Mouse (Mus musculus) heart, postnatal 0 days (tissue): ENCODE data around the gene Gulp1. TPM values are rescaled to one million over a fixed set of nuclear protein-coding genes. Genes with fewer than 3 reads are reported as not detected.

Experiments used
- ATAC-seq: fragments of 200-750 bp; cut with Nextera tagmentation; 2 replicates; pipeline ENCODE4 v1.8.0; 2017; ENCODE audit warnings: low read depth, moderate number of reproducible peaks, moderate library complexity; ENCODE audit not compliant: insufficient read depth
- DNase-seq: peaks from one replicate; pipeline ENCODE4 v3.0.0-alpha.2; 2016; ENCODE audit warnings: low spot score
- H3K27ac ChIP-seq: fragments of 300-500 bp; sonication (generic); 2 replicates; pipeline ENCODE4 v1.5.1; 2014; ENCODE audit warnings: low read depth, mild to moderate bottlenecking
- H3K27me3 ChIP-seq: fragments of 300-500 bp; sonication (generic); 2 replicates; pipeline ENCODE4 v1.6.1; 2014; ENCODE audit warnings: low read length, mixed read lengths; ENCODE audit not compliant: control insufficient read depth, insufficient read depth
- H3K36me3 ChIP-seq: fragments of 300-500 bp; sonication (generic); replicated peaks from 2 replicates; pipeline ENCODE4 v1.6.1; 2014; ENCODE audit warnings: low read length, mixed read lengths; ENCODE audit not compliant: control insufficient read depth, insufficient read depth
- H3K4me1 ChIP-seq: fragments of 300-500 bp; sonication (generic); 2 replicates; pipeline ENCODE4 v1.6.1; 2014; ENCODE audit warnings: antibody characterized with exemption; ENCODE audit not compliant: control insufficient read depth, insufficient read depth
- H3K4me2 ChIP-seq: fragments of 300-500 bp; sonication (generic); 2 replicates; pipeline ENCODE4 v1.6.1; 2014; ENCODE audit warnings: low read depth, mild to moderate bottlenecking, low read length, moderate library complexity
- H3K4me3 ChIP-seq: fragments of 300-500 bp; sonication (generic); 2 replicates; pipeline ENCODE4 v1.5.1; 2014; ENCODE audit warnings: low read depth, low read length
- H3K9ac ChIP-seq: fragments of 300-500 bp; sonication (generic); replicated peaks from 2 replicates; pipeline ENCODE4 v1.6.1; 2014; ENCODE audit warnings: low read depth, low read length, mixed read lengths
- H3K9me3 ChIP-seq: fragments of 300-500 bp; sonication (generic); replicated peaks from 2 replicates; pipeline ENCODE4 v1.6.1; 2016; ENCODE audit warnings: low read length; ENCODE audit not compliant: control insufficient read depth
- CTCF ChIP-seq: IDR thresholded peaks from 2 replicates; pipeline ENCODE4 v1.5.1; 2016; ENCODE audit warnings: antibody characterized with exemption, control low read depth, low read depth
- EP300 ChIP-seq: IDR thresholded peaks from 2 replicates; pipeline ENCODE4 v1.6.1; 2016; ENCODE audit warnings: antibody characterized with exemption, low read depth
- WGBS: fragments of 180-500 bp; shearing (Covaris S2); extraction: QIAGEN DNeasy Blood & Tissue Kit; methylation state at CpG from one replicate; pipeline ENCODE4 v1.1.7; 2014; 5-methylcytosine and 5-hydroxymethylcytosine counted together
- polyA plus RNA-seq: library from polyadenylated mRNA; unstranded; fragments of >200 nt; fragmentation: Nextera tagmentation; extraction: Ambion mirVana; gene quantifications from 2 replicates; pipeline ENCODE4 v1.2.1, GENCODE M21; 2015
- total RNA-seq: library from RNA; depleted of rRNA; stranded (reverse); fragments of >200 nt; gene quantifications from 2 replicates; pipeline ENCODE4 v1.2.3, GENCODE M21; 2014; ENCODE audit warnings: low replicate concordance

Gene Gulp1
- total and polyA plus RNA-seq, 2 experiments from 2014 or later = 6.0 to 19.2 TPM

- H3K4me2 ChIP-seq = no peak overlapping the region
- H3K9me3 ChIP-seq = no peaks in the 10 kb centered on the region
- no peak overlapping the region for H3K27ac ChIP-seq
- no peaks in the 10 kb centered on the region for H3K36me3 ChIP-seq
- no peaks in the 10 kb centered on the region for H3K4me1 ChIP-seq
- DNase-seq (no peak), ATAC-seq (no peak)
- 56% methylated on average over 2 of the region's 2 CpGs for WGBS
- TF ChIP-seq EP300 (no peak), CTCF (no peak)
- H3K27me3 ChIP-seq = no peaks in the 10 kb centered on the region
- no peak overlapping the region for H3K9ac ChIP-seq
- H3K4me3 ChIP-seq = no peak overlapping the region
These were observed 259.0 kb downstream of the Gulp1 start for GRCm38 (mm10) chr1:44810336-44810735.

GRCm38 (mm10) chr1:44833934-44834333 is 282.6 kb downstream of the Gulp1 start:
- DNase-seq (no peak), ATAC-seq (no peak)
- Histone ChIP-seq H3K4me3 (no peak overlapping the region), H3K27ac (no peak overlapping the region), H3K4me2 (no peak overlapping the region), H3K9me3 (no peaks in the 10 kb centered on the region), H3K27me3 (no peaks in the 10 kb centered on the region), H3K9ac (no peak overlapping the region), H3K36me3 (no peaks in the 10 kb centered on the region), H3K4me1 (no peaks in the 10 kb centered on the region)
- WGBS = 63% methylated on average over 4 of the region's 4 CpGs
- TF ChIP-seq CTCF = no peak
- no peak for TF ChIP-seq EP300
